9 mouse cellular contexts compared by ENCODE assay signal in the genomic region with DNA sequence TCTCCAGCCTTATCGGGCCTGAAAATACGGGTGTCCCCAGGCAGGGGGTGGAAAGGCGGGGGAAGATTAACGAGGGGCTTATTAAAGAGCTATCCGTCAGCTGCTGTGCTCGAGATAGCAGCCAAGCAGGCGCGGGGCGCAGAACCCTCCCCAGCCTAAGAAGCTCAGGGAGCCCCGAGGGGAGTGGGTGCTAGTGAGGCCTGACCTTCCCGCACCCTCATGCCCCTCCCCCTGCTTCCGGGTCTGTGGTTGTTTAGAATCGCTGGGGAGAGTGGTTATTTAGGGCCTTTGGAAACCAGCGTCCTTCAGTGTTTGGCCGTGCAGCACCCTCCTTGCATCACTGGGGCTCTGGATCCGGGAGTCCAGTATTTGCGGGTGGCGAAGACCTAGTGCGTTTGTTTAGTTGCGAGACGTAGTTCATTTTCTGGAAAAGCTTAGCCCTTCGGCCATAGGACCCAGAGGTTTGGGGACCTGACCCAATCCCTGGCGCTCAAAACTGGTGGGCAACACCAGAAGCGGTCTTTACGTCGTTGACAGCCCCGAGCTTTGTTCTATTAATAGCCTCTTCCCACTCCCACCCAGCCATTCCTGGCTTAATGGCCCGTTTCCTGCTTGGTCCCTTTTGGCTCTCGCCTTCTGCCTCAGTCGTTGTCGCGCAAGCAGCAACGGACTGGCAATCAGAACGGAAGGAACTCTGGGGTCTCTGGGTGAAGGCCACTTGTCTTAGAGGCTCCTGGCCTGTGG. TPM values are rescaled to one million over a fixed set of nuclear protein-coding genes. Genes with fewer than 3 reads are reported as not detected.
DNase-seq lines count a peak whose midpoint lies in the region; ATAC-seq and TF ChIP-seq lines count a peak whose summit lies in the region.
"Had no signal": no experiment of that assay in that cellular context is flagged by ENCODE, and none has a peak within 500 bp of the region (broad histone marks: within the 10 kb centered on the region; RNA-seq: fewer than 3 reads in every experiment).

No protein-coding gene starts in this region.

- H3K27me3 ChIP-seq in heart, embryonic 16.5 days (ENCODE audit: control insufficient read depth, insufficient read depth, low read length) = peaks cover 71% of the 10 kb centered on the region
- peaks cover 12% of the 10 kb centered on the region for H3K27me3 ChIP-seq in hindbrain, embryonic 16.5 days (replicated peaks; ENCODE audit: control insufficient read depth, insufficient read depth, low read length)
- peaks cover 23% of the 10 kb centered on the region for H3K27me3 ChIP-seq in midbrain, embryonic 16.5 days (ENCODE audit: control insufficient read depth, insufficient read depth, low read depth, low read length)

- peak overlapping the region; percentile 55 for H3K4me3 ChIP-seq in heart, embryonic 16.5 days (ENCODE audit: low read length)
- H3K4me3 ChIP-seq in hindbrain, embryonic 16.5 days (ENCODE audit: low read length) = peak overlapping the region; percentile 53
- peak overlapping the region; percentile 49 for H3K4me3 ChIP-seq in midbrain, embryonic 16.5 days (ENCODE audit: low read depth, low read length)

- no peak for TF ChIP-seq CTCF in brain, embryonic 14.5 days (IDR thresholded peaks at IDR 0.05; ENCODE audit: borderline replicate concordance, extremely low read depth, insufficient read depth, insufficient read length)

- no peaks in the 10 kb centered on the region for H3K9me3 ChIP-seq in heart, embryonic 16.5 days (replicated peaks; ENCODE audit: control insufficient read depth, low read length)
- H3K9me3 ChIP-seq in hindbrain, embryonic 16.5 days (ENCODE audit: control insufficient read depth, low read length) = no peaks in the 10 kb centered on the region
- H3K9me3 ChIP-seq in midbrain, embryonic 16.5 days (replicated peaks; ENCODE audit: control insufficient read depth, low read length, poor library complexity, severe bottlenecking) = no peaks in the 10 kb centered on the region

- WGBS in heart, embryonic 16.5 days = under 1% methylated on average over 34 of the region's 34 CpGs
- under 1% methylated on average over 34 of the region's 34 CpGs for WGBS in hindbrain, embryonic 16.5 days
- 1% methylated on average over 34 of the region's 34 CpGs for WGBS in midbrain, embryonic 16.5 days

- H3K4me1 ChIP-seq in heart, embryonic 16.5 days (ENCODE audit: control insufficient read depth, insufficient read depth, low read length) = peaks cover 39% of the 10 kb centered on the region
- H3K4me1 ChIP-seq in hindbrain, embryonic 16.5 days (ENCODE audit: control insufficient read depth, insufficient read depth, low read depth, low read length) = peaks cover 7% of the 10 kb centered on the region
- H3K4me1 ChIP-seq in midbrain, embryonic 16.5 days (ENCODE audit: control insufficient read depth, insufficient read depth, low read length) = peaks cover 16% of the 10 kb centered on the region; the same call in 1 of the 2 replicates

- H3K4me2 ChIP-seq in heart, embryonic 16.5 days (ENCODE audit: low read depth, low read length) = peak overlapping the region; percentile 88
- H3K4me2 ChIP-seq in hindbrain, embryonic 16.5 days (ENCODE audit: low read length) = peak overlapping the region; percentile 59
- peak overlapping the region; percentile 58 for H3K4me2 ChIP-seq in midbrain, embryonic 16.5 days (ENCODE audit: low read length)

- TF ChIP-seq POLR2A in brain, embryonic 14.5 days (IDR thresholded peaks at IDR 0.05; ENCODE audit: borderline replicate concordance, extremely low read depth, insufficient read depth, insufficient read length, poor library complexity, severe bottlenecking) = no peak

- H3K36me3 ChIP-seq in heart, embryonic 16.5 days (ENCODE audit: control insufficient read depth, insufficient read depth) = no peaks in the 10 kb centered on the region
- H3K36me3 ChIP-seq in hindbrain, embryonic 16.5 days (ENCODE audit: control insufficient read depth, insufficient read depth, low read length) = no peaks in the 10 kb centered on the region
- no peaks in the 10 kb centered on the region for H3K36me3 ChIP-seq in midbrain, embryonic 16.5 days (ENCODE audit: control insufficient read depth, insufficient read depth, low read length)

- DNase-seq in heart, adult 9 months (ENCODE audit: low spot score in 2 of 2) = no peak
- DNase-seq in brain, embryonic 14.5 days (ENCODE audit: low read depth) = peak; percentile 84
- DNase-seq in urinary bladder, postnatal 14 days (ENCODE audit: low spot score) = no peak
- no peak for DNase-seq in thymus, postnatal 0 days (ENCODE audit: low spot score)

- H3K9ac ChIP-seq in heart, embryonic 16.5 days (ENCODE audit: low read length) = peak overlapping the region; percentile 59
- peak overlapping the region; percentile 56 for H3K9ac ChIP-seq in hindbrain, embryonic 16.5 days (ENCODE audit: low read depth, low read length)
- peak overlapping the region; percentile 70 for H3K9ac ChIP-seq in midbrain, embryonic 16.5 days (ENCODE audit: low read depth, low read length)

- ATAC-seq in heart, embryonic 16.5 days (replicated peaks; ENCODE audit: extremely low read depth, insufficient read depth, low FRiP score) = no peak
- ATAC-seq in hindbrain, embryonic 16.5 days = no peak
- peak; percentile 53; the same call in 1 of the 2 replicates for ATAC-seq in midbrain, embryonic 16.5 days
- no peak for ATAC-seq in CD4-positive, CD25-positive, alpha-beta regulatory T cell, adult 4 months

- H3K27ac ChIP-seq in heart, embryonic 16.5 days (ENCODE audit: low read length) = no peak overlapping the region
- H3K27ac ChIP-seq in hindbrain, embryonic 16.5 days (ENCODE audit: low read depth, low read length) = peak overlapping the region; percentile 48
- H3K27ac ChIP-seq in midbrain, embryonic 16.5 days (ENCODE audit: low read length) = peak overlapping the region; percentile 92

RNA-seq across cellular contexts. Expression of gene Gad1, which starts 15.5 kb away (rescaled TPM):
- polyA plus RNA-seq in heart, embryonic 16.5 days (2015; fragmentation: Nextera tagmentation; extraction: Ambion mirVana) = 0.25 and 0.41 TPM in 2 replicates
- 140 and 158 TPM in 2 replicates for polyA plus RNA-seq in brain, embryonic 14.5 days (2012; rRNA removed)
- 125 and 131 TPM in 2 replicates for polyA plus RNA-seq in hindbrain, embryonic 16.5 days (2015; fragmentation: Nextera tagmentation; extraction: Ambion mirVana)
- 130 and 149 TPM in 2 replicates for polyA plus RNA-seq in midbrain, embryonic 16.5 days (2015; fragmentation: Nextera tagmentation; extraction: Ambion mirVana)
- 0.29 and 0.49 TPM in 2 replicates for polyA plus RNA-seq in thymus, postnatal 0 days (2015; fragmentation: Nextera tagmentation; extraction: Ambion mirVana)
- polyA plus RNA-seq in CD4-positive, CD25-positive, alpha-beta regulatory T cell, adult 4 months (2017; shearing (Covaris generic)) = under 1 TPM in 1 of 2 experiments, not detected in 1; 0.33 TPM
- polyA plus RNA-seq: liver, adult 2 months had no signal

RNA-seq across cellular contexts. Expression of gene Erich2, which starts 59.8 kb away (rescaled TPM):
- polyA plus RNA-seq in heart, embryonic 16.5 days (2015; fragmentation: Nextera tagmentation; extraction: Ambion mirVana) = 0.97 and 2.1 TPM in 2 replicates
- 2.3 and 2.6 TPM in 2 replicates for polyA plus RNA-seq in brain, embryonic 14.5 days (2012; rRNA removed)
- polyA plus RNA-seq in hindbrain, embryonic 16.5 days (2015; fragmentation: Nextera tagmentation; extraction: Ambion mirVana) = 3.1 and 4.0 TPM in 2 replicates
- polyA plus RNA-seq in midbrain, embryonic 16.5 days (2015; fragmentation: Nextera tagmentation; extraction: Ambion mirVana) = 2.9 TPM in 2 replicates
- 0.27 and 0.31 TPM in 2 replicates for polyA plus RNA-seq in thymus, postnatal 0 days (2015; fragmentation: Nextera tagmentation; extraction: Ambion mirVana)
- not detected for polyA plus RNA-seq in CD4-positive, CD25-positive, alpha-beta regulatory T cell, adult 4 months (2017; shearing (Covaris generic))
- polyA plus RNA-seq: liver, adult 2 months had no signal

Comparison
In these comparisons a context has a peak if more than half of its experiments do, and no peak if none do; other contexts are left out.
1. RNA of gene Gad1, which starts 15.5 kb away (polyA plus RNA-seq): 130 to 149 TPM in midbrain, embryonic 16.5 days, 140 to 158 TPM in brain, embryonic 14.5 days and 125 to 131 TPM in hindbrain, embryonic 16.5 days; 0.33 TPM in CD4-positive, CD25-positive, alpha-beta regulatory T cell, adult 4 months, 0.29 to 0.49 TPM in thymus, postnatal 0 days and 0.25 to 0.41 TPM in heart, embryonic 16.5 days; every median in the first group is over 10 times any median in the second.
2. Peak in every context shown above with its lines, with median percentiles within 50 percentile points of each other: H3K4me2 ChIP-seq, H3K4me3 ChIP-seq and H3K9ac ChIP-seq.